Mouse (Mus musculus) fibroblast of lung, adult 2 months (primary cell): Measurements from ENCODE around the gene Nmt1.

ENCODE experiments used
- DNase-seq: peaks from one replicate; pipeline ENCODE4 v3.0.0-alpha.2; 2011; ENCODE audit warnings: low read depth

Gene Nmt1

GRCm38 (mm10) chr11:103005254-103005981, 22.6 kb upstream of the Nmt1 start:
- no peak for DNase-seq

- no peak for DNase-seq
These were observed 21.5 kb upstream of the Nmt1 start for GRCm38 (mm10) chr11:103006286-103007000.

GRCm38 (mm10) chr11:103007001-103007340, 21.0 kb upstream of the Nmt1 start:
- no peak for DNase-seq

GRCm38 (mm10) chr11:103008558-103008957, 19.4 kb upstream of the Nmt1 start:
- no peak for DNase-seq

- no peak for DNase-seq
These were observed 18.8 kb upstream of the Nmt1 start for GRCm38 (mm10) chr11:103009208-103009607.

- no peak for DNase-seq
These were observed 17.4 kb upstream of the Nmt1 start for GRCm38 (mm10) chr11:103010454-103011205.

GRCm38 (mm10) chr11:103011206-103011497, 16.8 kb upstream of the Nmt1 start:
- DNase-seq: no peak

GRCm38 (mm10) chr11:103015881-103016825, 11.8 kb upstream of the Nmt1 start:
- DNase-seq: no peak

- peak; percentile 79 for DNase-seq
These were observed 11.1 kb upstream of the Nmt1 start for GRCm38 (mm10) chr11:103016930-103017329.

GRCm38 (mm10) chr11:103017661-103018060, 10.3 kb upstream of the Nmt1 start:
- DNase-seq: no peak

- no peak for DNase-seq
These were observed 9.1 kb upstream of the Nmt1 start for GRCm38 (mm10) chr11:103018860-103019259.

- no peak for DNase-seq
These were observed 8.7 kb upstream of the Nmt1 start for GRCm38 (mm10) chr11:103019325-103019724.

- DNase-seq: no peak
These were observed 7.2 kb upstream of the Nmt1 start for GRCm38 (mm10) chr11:103020713-103021335.

- DNase-seq: no peak
These were observed 4.0 kb upstream of the Nmt1 start for GRCm38 (mm10) chr11:103023974-103024373.

- no peak for DNase-seq
These were observed 1.1 kb upstream of the Nmt1 start for GRCm38 (mm10) chr11:103026901-103027300.

GRCm38 (mm10) chr11:103027570-103028175, 317 bp upstream of the Nmt1 start:
- DNase-seq: no peak

GRCm38 (mm10) chr11:103033030-103033429, 5.0 kb downstream of the Nmt1 start:
- DNase-seq: peak; percentile 76

- DNase-seq: no peak
These were observed 7.0 kb downstream of the Nmt1 start for GRCm38 (mm10) chr11:103035007-103035406.

GRCm38 (mm10) chr11:103036881-103037465, 9.0 kb downstream of the Nmt1 start:
- no peak for DNase-seq

GRCm38 (mm10) chr11:103038037-103038436, 10.0 kb downstream of the Nmt1 start:
- DNase-seq: no peak

- no peak for DNase-seq
These were observed 14.8 kb downstream of the Nmt1 start for GRCm38 (mm10) chr11:103042828-103043227.
